Mouse (Mus musculus) granulocyte monocyte progenitor cell, adult 5-6 weeks (primary cell): ENCODE measurements around the gene Tbc1d19. TPM values are rescaled to one million over a fixed set of nuclear protein-coding genes. Genes with fewer than 3 reads are reported as not detected.

Experiments
- ATAC-seq: replicated peaks from 2 replicates; pipeline ENCODE4 v1.8.0; 2016; ENCODE audit warnings: mild to moderate bottlenecking, moderate TSS enrichment, inconsistent platforms; ENCODE audit not compliant: poor library complexity, severe bottlenecking
- total RNA-seq, 2 experiments: library from RNA; stranded (forward) in 1 of 2; stranded (reverse) in 1 of 2; fragments of 200-712, 200-1000 nt in 1 of 2; fragments of >200 nt in 1 of 2; fragmentation: Nextera tagmentation in 1 of 2; gene quantifications; 2 replicates each; pipeline ENCODE4 v1.2.3; 2014 to 2017

Gene Tbc1d19
- total RNA-seq (2014; fragmentation: Nextera tagmentation) (8.8 and 13.8 TPM in 2 replicates), total RNA-seq (2017) (10.6 and 16.2 TPM in 2 replicates)

DNA sequence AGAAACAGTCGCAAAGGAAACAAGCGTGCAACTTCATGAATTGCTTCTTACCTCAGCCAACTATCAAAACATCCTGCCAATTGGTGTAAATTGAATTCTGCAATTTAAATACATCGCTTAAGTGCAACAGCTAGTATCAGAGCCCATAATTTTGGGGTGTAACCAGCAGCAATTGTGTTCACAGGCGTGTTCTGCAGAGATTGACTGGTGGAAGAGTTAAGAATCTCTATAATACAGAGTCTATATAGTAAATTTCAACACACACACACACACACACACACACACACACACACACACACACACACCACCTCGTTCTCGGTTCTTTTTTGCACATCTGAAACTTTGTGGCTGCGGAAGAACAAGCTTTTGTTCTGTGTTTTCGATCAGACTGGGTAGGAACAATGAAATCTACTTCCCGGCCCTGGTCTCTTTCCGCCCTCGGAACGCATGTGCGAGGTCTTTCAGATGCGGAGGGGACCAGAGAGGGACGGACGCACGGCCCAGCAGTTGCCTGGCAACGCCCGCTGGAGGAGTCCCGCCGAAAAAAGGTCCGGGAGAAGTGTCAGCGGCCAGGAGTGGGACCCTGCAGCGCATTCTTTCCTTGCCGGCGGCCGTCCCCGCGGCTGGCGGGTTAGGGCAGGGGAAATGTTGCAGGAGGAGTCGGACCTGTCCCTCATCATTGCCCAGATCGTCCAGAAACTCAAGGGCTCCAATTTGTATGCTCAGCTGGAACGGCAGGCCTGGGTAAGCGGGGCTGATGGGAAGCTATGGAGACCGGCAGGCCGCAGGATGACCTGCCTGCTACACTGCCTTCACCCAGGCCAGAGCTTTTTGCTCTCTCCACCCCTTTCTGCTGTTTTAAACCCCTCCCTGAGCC lies at the start of gene Tbc1d19:
Gene Tbc1d19 (plus strand): TSS at position 492 of the 877 bp plus-strand sequence.
- peak; percentile 98 for ATAC-seq

DNA sequence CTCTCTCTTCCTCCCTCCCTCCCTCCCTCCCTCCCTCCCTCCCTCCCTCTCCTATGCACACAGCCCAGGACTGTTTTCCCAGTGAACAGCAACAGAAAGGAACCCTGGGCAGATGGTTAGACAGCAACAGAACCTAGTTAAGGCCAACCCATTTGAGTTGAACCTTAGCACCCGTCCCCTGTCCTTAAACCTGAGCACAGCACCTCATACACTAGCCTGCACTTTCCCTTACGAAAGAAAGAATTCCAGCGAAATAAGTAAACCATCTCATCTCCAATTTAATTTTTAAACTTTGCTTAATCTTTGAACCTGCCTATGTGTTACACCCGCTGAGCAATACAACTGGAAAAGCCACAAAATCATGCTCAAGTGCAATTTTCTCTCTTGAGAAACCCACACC lies 49.5 kb upstream of the Tbc1d19 start:
- no peak for ATAC-seq

DNA sequence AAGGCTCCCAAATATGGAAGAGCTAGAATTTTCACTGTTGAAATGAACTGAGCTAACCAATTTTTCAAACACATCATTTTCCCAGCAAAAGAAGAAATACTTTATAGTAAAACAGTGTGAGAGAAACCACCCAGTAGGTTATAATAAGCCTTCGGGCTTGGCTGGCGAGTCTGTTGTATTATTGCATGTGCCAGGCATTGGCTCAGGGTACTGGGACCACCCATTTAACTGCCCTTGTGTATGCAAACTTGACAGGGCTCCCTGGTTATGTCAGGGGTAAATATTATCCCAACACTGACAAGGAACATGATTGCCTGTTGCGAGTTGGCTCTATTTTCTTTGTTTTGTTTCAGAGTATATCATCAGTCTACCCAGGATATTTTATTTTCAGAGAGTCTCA lies 48.5 kb upstream of the Tbc1d19 start:
- no peak for ATAC-seq

- no peak for ATAC-seq
Measured at GRCm38 (mm10) chr5:53761346-53761745, 48.1 kb upstream of the Tbc1d19 start.

DNA sequence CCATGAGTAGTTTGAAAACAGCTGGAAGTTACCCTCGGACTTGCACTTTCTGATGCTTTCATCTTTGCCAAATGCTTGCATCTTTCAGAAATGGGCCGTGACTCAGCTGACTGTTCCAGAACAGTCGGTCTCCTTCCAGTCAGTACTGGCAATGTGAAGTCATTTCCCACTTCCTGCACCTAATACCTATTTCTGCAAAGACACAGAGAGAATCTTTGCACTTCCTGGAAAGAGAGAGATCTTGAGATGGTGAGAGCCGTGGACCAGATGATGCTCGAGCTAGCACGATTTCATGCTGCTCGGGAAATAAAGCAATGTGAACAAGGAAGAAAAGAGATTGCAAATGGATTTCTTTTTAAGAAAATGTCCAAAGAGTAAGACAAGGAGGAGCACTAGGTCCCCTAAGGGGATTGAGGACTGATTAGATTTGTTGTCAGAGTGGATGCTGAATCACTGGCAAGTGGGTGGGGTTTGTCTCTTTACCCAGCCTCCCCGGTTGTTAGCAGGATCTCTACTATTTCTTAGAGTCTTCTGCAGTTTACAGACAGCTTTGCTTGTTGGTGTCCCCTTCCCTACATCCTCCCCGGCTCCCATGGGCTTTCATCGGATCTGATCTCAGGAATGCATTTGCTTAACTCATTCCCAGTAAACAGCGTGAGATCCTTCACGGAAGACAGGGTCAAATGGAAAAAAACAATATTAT lies 24.4 kb upstream of the Tbc1d19 start:
- no peak for ATAC-seq

- no peak for ATAC-seq
Measured at GRCm38 (mm10) chr5:53801379-53801778, 8.0 kb upstream of the Tbc1d19 start.

GRCm38 (mm10) chr5:53819711-53820110 lies 10.3 kb downstream of the Tbc1d19 start:
- no peak for ATAC-seq

DNA sequence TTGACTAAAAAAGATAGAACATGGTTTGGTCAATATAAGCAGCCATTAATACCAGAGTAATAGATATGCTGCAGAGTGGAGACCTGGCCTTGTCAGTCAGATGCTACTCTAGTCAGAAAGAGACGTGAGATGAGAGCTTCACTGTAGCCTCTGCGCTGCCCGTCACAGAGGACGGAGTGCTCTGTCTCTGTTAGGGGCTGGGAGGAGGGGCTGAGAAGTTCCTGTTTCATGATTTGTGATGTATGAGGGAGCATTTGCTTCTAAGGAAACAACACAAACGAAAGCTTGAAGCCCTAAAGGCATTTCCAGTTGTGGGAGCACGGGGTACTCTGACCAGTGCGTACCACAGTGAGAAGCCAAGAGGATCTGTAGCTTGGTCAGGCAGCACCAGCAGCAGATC lies 16.5 kb downstream of the Tbc1d19 start:
- ATAC-seq, result peak; percentile 88

DNA sequence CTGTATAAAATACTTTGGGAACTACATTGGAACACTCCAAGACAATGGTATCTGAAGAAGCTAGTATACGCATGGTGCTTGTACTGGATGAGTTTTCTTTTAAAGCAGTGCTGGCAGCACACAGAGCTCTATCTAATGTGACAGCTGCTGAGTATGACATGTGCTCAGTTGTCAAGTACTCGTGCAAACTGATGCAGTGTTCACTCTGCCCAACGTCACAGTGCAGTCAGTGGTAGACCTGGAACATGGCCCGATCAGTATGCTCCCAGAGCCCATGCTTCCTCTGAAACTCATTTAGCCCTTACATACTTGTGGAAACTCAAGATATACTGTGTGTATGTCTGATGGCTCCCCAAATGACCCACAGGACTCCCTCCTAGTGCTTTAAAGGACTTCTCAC lies 25.1 kb downstream of the Tbc1d19 start:
- ATAC-seq, result no peak

GRCm38 (mm10) chr5:53841256-53841655 lies 31.9 kb downstream of the Tbc1d19 start:
- ATAC-seq, result no peak

GRCm38 (mm10) chr5:53848294-53848942 lies 39.0 kb downstream of the Tbc1d19 start:
- ATAC-seq, result no peak

DNA sequence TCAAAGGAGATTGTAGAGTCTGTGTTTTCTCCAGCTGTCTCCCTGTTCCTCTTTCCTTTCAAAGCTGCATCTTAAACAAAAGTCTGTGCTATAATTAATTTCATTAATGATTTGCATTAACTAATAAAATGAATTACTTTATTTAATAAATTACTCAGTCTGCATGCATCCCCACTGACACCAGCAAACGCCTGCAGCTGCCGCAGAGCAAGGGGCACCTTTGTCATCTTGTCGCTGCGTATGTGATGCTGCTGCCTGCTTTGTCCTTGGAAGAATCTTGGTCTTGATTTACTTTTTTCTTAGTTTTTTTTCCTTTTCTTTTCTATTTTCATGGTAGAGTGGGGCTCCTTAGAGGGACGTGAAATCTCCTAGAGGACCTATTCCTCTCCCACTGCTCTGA lies 43.2 kb downstream of the Tbc1d19 start:
- no peak for ATAC-seq

DNA sequence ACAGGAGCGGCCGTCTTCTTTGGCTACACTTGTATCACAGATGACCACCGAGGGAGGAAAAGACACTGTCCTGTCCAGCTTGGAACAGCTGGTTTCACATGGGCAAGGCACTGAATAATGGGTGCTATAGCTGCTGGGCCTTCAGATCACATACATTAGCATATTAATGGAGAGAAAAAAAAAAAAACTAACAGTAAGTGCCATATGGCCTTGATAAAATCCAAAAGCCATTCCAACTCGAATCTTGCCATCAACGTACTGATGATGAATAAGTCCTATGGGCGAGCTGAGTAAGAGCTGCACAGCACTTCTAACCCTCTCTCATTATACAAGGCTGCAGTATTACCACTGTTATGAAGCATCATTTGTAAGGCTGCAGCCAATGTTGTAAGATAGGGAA lies 45.2 kb downstream of the Tbc1d19 start:
- ATAC-seq, result no peak

DNA sequence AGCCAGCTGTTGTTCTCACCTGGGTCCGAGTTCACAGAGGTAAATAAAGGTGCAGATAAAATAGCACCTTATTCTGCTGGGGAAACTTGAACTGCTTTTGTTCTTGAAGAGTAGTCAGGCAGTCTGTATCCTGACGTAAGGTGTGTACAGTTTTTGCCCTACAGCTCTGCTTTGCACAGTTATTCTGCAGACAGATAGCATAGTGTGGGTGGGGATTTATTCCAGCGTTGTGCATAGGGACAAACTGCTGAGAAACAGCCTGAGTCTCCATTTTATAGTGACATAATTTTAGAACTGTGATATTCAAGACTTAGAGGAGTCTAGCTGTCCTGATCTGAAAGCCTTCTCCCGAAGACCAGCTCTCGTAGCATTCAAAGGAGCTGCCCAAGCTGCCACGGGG lies 46.6 kb downstream of the Tbc1d19 start:
- ATAC-seq, result no peak

- no peak for ATAC-seq
Measured at GRCm38 (mm10) chr5:53865146-53865545, 55.7 kb downstream of the Tbc1d19 start.

DNA sequence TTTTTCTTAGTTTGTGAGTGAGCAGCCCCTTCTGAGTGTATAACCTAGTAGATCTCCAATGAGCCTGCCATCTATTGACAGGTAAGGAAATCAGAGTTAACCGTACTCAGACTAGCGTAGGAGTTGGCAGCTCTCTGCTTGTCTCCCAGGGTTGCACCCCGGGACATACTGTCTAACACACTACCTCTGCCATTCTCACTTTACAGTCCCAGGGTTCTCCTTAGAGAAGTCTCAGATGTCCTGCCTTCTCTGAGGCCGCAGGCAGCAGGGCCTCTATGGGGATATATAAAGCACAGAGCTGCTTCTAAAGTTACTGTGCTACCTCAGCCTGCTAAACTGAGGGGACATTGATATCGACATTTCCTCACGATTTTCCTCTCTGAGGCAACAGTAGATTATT lies 56.6 kb downstream of the Tbc1d19 start:
- ATAC-seq, result no peak

GRCm38 (mm10) chr5:53871665-53872312 lies 62.4 kb downstream of the Tbc1d19 start:
- peak; percentile 93 for ATAC-seq

- no peak for ATAC-seq
Measured at GRCm38 (mm10) chr5:53874966-53875365, 65.6 kb downstream of the Tbc1d19 start.

DNA sequence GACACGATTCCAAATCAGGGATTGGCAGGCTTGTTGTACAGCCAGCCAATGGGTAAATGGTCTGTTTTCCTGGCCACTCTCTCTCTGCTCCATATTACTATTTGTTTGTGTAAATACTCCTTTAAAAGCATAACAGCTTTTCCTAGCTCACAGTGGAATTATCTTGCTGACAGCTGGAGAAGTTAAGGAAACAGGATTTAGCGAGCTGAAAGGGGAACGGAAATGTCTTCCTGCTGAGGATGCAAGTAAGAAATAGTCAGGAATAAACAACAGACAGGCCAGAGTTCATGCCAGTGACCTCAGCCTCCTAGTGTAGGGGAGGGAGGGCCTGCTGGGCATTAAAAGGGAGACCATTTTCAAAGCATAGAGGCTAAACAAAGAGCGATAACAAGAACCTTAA lies 71.3 kb downstream of the Tbc1d19 start:
- ATAC-seq, result no peak

GRCm38 (mm10) chr5:53881381-53881990 lies 72.1 kb downstream of the Tbc1d19 start:
- ATAC-seq, result no peak
